8 mouse cellular contexts compared by ENCODE assay signal in the genomic region with DNA sequence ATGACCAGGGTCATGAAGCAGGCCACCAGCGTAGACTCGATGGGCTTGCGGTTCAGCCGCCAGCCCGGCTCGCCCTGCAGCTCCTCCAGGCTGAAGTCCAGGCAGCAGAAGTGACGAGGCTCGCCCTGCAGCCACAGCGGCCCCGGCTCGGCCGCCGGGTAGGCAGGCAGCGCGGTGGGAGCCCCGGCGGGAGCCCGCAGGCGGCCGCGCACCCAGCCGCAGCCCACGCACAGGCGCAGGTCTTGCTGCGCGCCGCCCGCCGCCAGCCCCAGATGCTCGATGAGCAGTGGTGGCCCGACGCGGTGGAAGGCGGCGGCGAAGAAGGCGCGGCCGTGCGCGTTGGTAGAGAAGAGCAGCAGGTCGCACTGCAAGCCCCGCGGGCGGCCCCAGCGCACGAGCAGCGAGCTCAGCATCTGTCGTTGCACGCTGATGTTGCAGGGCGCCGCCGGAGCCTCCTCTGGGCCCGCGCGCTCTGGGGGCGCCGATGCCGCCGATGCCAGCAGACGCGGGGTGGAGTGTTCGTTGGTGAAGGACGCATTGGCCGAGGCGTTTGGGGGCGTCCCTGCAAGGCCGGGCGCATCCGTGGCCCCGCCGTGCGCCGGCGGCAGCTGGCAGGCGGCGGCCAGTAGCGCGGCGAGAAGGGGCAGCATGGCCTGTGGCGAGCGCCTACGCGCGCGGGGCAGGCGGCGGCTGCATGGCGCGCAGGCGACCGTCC. TPM values are rescaled to one million over a fixed set of nuclear protein-coding genes. Genes with fewer than 3 reads are reported as not detected.
DNase-seq lines count a peak whose midpoint lies in the region; ATAC-seq and TF ChIP-seq lines count a peak whose summit lies in the region.

No protein-coding gene starts in this region.

- TF ChIP-seq EP300 in stomach, postnatal 0 days (optimal IDR thresholded peaks at IDR 0.05), result no peak

- peak overlapping the region; percentile 72 for H3K27ac ChIP-seq in forebrain, embryonic 16.5 days (ENCODE audit: low read length)
- H3K27ac ChIP-seq in limb, embryonic 12.5 days, result peak overlapping the region; percentile 56; the same call in 1 of the 2 replicates
- H3K27ac ChIP-seq in midbrain, postnatal 0 days (ENCODE audit: low read depth, low read length), result peak overlapping the region; percentile 82
- H3K27ac ChIP-seq in stomach, postnatal 0 days (replicated peaks), result peak overlapping the region; percentile 61

- H3K36me3 ChIP-seq in forebrain, embryonic 16.5 days (ENCODE audit: control insufficient read depth, insufficient read depth), result no peaks in the 10 kb centered on the region
- H3K36me3 ChIP-seq in limb, embryonic 12.5 days, result no peaks in the 10 kb centered on the region
- no peaks in the 10 kb centered on the region for H3K36me3 ChIP-seq in midbrain, postnatal 0 days (ENCODE audit: insufficient read depth, low read length)
- no peaks in the 10 kb centered on the region for H3K36me3 ChIP-seq in stomach, postnatal 0 days (ENCODE audit: control insufficient read depth, insufficient read depth, low read length)

- TF ChIP-seq CTCF in midbrain, postnatal 0 days (IDR thresholded peaks at IDR 0.05), result no peak
- no peak for TF ChIP-seq CTCF in stomach, postnatal 0 days (IDR thresholded peaks at IDR 0.05; ENCODE audit: low read depth)

- DNase-seq in kidney, adult 11 months, result peak; percentile 69
- DNase-seq in kidney, postnatal 14 days, result no peak
- peak; percentile 57 for DNase-seq in adrenal gland, postnatal 10 days
- DNase-seq in induced T-regulatory cell, adult 2 months (ENCODE audit: low read depth), result peak; percentile 66
- peak; percentile 39 for DNase-seq in midbrain, postnatal 0 days (ENCODE audit: low spot score)
- DNase-seq in stomach, postnatal 0 days (ENCODE audit: low spot score), result no peak

- no peaks in the 10 kb centered on the region for H3K9me3 ChIP-seq in forebrain, embryonic 16.5 days (ENCODE audit: control insufficient read depth, low read length)
- H3K9me3 ChIP-seq in limb, embryonic 12.5 days, result no peaks in the 10 kb centered on the region
- H3K9me3 ChIP-seq in midbrain, postnatal 0 days (ENCODE audit: low read length), result no peaks in the 10 kb centered on the region
- H3K9me3 ChIP-seq in stomach, postnatal 0 days (ENCODE audit: control insufficient read depth, low read length), result no peaks in the 10 kb centered on the region

- peaks cover 7% of the 10 kb centered on the region for H3K4me1 ChIP-seq in forebrain, embryonic 16.5 days (replicated peaks; ENCODE audit: control insufficient read depth, insufficient read depth, low read length)
- peaks cover 4% of the 10 kb centered on the region; the same call in 1 of the 2 replicates for H3K4me1 ChIP-seq in limb, embryonic 12.5 days (replicated peaks)
- peaks cover 2% of the 10 kb centered on the region; the same call in 1 of the 2 replicates for H3K4me1 ChIP-seq in midbrain, postnatal 0 days (ENCODE audit: insufficient read depth, low read length)
- no peaks in the 10 kb centered on the region for H3K4me1 ChIP-seq in stomach, postnatal 0 days (replicated peaks; ENCODE audit: control insufficient read depth, insufficient read depth)

- peak; percentile 69 for ATAC-seq in forebrain, embryonic 16.5 days
- ATAC-seq in limb, embryonic 12.5 days (ENCODE audit: insufficient number of reproducible peaks, insufficient read depth, low FRiP score, low TSS enrichment, low read depth), result peak; percentile 78
- peak; percentile 84 for ATAC-seq in midbrain, postnatal 0 days (ENCODE audit: low FRiP score)
- peak; percentile 86 for ATAC-seq in stomach, postnatal 0 days (ENCODE audit: low FRiP score, low TSS enrichment)

- under 1% methylated on average over 91 of the region's 92 CpGs for WGBS in forebrain, embryonic 16.5 days
- 0% methylated on average over 92 of the region's 92 CpGs for WGBS in limb, embryonic 12.5 days
- WGBS in midbrain, postnatal 0 days, result under 1% methylated on average over 69 of the region's 92 CpGs
- WGBS in stomach, postnatal 0 days, result under 1% methylated on average over 81 of the region's 92 CpGs

- H3K27me3 ChIP-seq in forebrain, embryonic 16.5 days (replicated peaks; ENCODE audit: control insufficient read depth, insufficient read depth, low read length), result peaks cover 5% of the 10 kb centered on the region
- peaks cover 49% of the 10 kb centered on the region for H3K27me3 ChIP-seq in limb, embryonic 12.5 days
- H3K27me3 ChIP-seq in midbrain, postnatal 0 days (ENCODE audit: insufficient read depth, low read length), result no peaks in the 10 kb centered on the region
- no peaks in the 10 kb centered on the region for H3K27me3 ChIP-seq in stomach, postnatal 0 days (ENCODE audit: control insufficient read depth, insufficient read depth, low read length)

- peak overlapping the region; percentile 77 for H3K4me3 ChIP-seq in forebrain, embryonic 16.5 days (replicated peaks; ENCODE audit: low read length)
- peak overlapping the region; percentile 71 for H3K4me3 ChIP-seq in limb, embryonic 12.5 days (replicated peaks)
- H3K4me3 ChIP-seq in midbrain, postnatal 0 days (ENCODE audit: low read depth, low read length), result peak overlapping the region; percentile 65
- peak overlapping the region; percentile 72 for H3K4me3 ChIP-seq in stomach, postnatal 0 days (ENCODE audit: low read depth, low read length)

- H3K4me2 ChIP-seq in forebrain, embryonic 16.5 days (ENCODE audit: low read length), result peak overlapping the region; percentile 84
- peak overlapping the region; percentile 94 for H3K4me2 ChIP-seq in limb, embryonic 12.5 days
- H3K4me2 ChIP-seq in midbrain, postnatal 0 days (ENCODE audit: low read depth, low read length, poor library complexity, severe bottlenecking), result peak overlapping the region; percentile 69
- peak overlapping the region; percentile 98 for H3K4me2 ChIP-seq in stomach, postnatal 0 days (replicated peaks; ENCODE audit: low read depth)

- H3K9ac ChIP-seq in forebrain, embryonic 16.5 days (replicated peaks; ENCODE audit: low read depth, low read length), result peak overlapping the region; percentile 77
- peak overlapping the region; percentile 74 for H3K9ac ChIP-seq in limb, embryonic 12.5 days (replicated peaks)
- peak overlapping the region; percentile 75 for H3K9ac ChIP-seq in midbrain, postnatal 0 days (replicated peaks; ENCODE audit: low read length, poor library complexity, severe bottlenecking)
- H3K9ac ChIP-seq in stomach, postnatal 0 days (ENCODE audit: low read length), result peak overlapping the region; percentile 69

RNA-seq across cellular contexts. Expression of a gene that starts 0.5 kb away (rescaled TPM):
- total RNA-seq in adrenal gland, postnatal 10 days (2021), result 10 to 100 TPM; 13.6 to 16.1 TPM
- 29.0 TPM in 2 replicates for polyA plus RNA-seq in forebrain, embryonic 16.5 days (2015; fragmentation: Nextera tagmentation; extraction: Ambion mirVana)
- 15.3 and 17.0 TPM in 2 replicates for polyA plus RNA-seq in limb, embryonic 12.5 days (2016; fragmentation: Nextera tagmentation; extraction: Ambion mirVana)
- 183 and 207 TPM in 2 replicates for total RNA-seq in midbrain, postnatal 0 days (2014; rRNA removed)
- 61.4 and 78.6 TPM in 2 replicates for polyA plus RNA-seq in midbrain, postnatal 0 days (2015; fragmentation: Nextera tagmentation; extraction: Ambion mirVana)
- polyA plus RNA-seq in stomach, postnatal 0 days (2015; fragmentation: Nextera tagmentation; extraction: Ambion mirVana), result 15.1 and 16.8 TPM in 2 replicates

RNA-seq across cellular contexts. Expression of a gene that starts 44.2 kb away (rescaled TPM):
- under 1 TPM; 0.48 to 0.99 TPM for total RNA-seq in adrenal gland, postnatal 10 days (2021)
- 0.14 TPM in 2 replicates for polyA plus RNA-seq in forebrain, embryonic 16.5 days (2015; fragmentation: Nextera tagmentation; extraction: Ambion mirVana)
- polyA plus RNA-seq in limb, embryonic 12.5 days (2016; fragmentation: Nextera tagmentation; extraction: Ambion mirVana), result 3.6 and 3.8 TPM in 2 replicates
- 0.44 and 0.61 TPM in 2 replicates for total RNA-seq in midbrain, postnatal 0 days (2014; rRNA removed)
- polyA plus RNA-seq in midbrain, postnatal 0 days (2015; fragmentation: Nextera tagmentation; extraction: Ambion mirVana), result 0.17 and 0.25 TPM in 2 replicates
- 7.4 and 7.9 TPM in 2 replicates for polyA plus RNA-seq in stomach, postnatal 0 days (2015; fragmentation: Nextera tagmentation; extraction: Ambion mirVana)

Comparison
In these comparisons a context has a peak if more than half of its experiments do, and no peak if none do; other contexts are left out.
1. DNase-seq: peak in kidney, adult 11 months (single experiment), adrenal gland, postnatal 10 days (single experiment), induced T-regulatory cell, adult 2 months (single experiment) and midbrain, postnatal 0 days (single experiment); none in kidney, postnatal 14 days (single experiment) and stomach, postnatal 0 days (single experiment).
2. Peak in every context shown above with its lines, with median percentiles within 50 percentile points of each other: ATAC-seq, H3K27ac ChIP-seq, H3K4me2 ChIP-seq, H3K4me3 ChIP-seq and H3K9ac ChIP-seq.